Mouse (Mus musculus): Measurements from ENCODE around the gene Slc8a1.

Gene Slc8a1

DNA sequence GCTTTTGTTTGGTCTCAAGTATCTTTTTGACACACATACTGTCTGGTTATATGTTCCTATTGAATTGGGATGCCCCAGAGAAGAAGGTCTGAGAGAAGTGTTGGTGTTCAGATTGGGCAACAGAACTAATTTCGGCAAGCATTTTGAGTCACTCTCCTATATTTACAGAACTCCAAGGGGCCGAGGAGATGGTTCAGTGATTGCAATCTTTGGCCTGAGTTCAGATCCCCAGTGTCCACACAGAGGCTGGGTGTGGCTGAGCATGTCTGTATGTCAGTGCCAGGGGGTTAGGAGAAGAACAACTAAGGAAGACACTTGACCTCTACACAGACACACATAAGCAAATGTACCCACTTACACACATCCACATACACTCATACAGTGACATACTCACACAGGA lies 369.7 kb downstream of the Slc8a1 start:
- DNase-seq (ENCODE audit: low read depth, low spot score): no peak

DNA sequence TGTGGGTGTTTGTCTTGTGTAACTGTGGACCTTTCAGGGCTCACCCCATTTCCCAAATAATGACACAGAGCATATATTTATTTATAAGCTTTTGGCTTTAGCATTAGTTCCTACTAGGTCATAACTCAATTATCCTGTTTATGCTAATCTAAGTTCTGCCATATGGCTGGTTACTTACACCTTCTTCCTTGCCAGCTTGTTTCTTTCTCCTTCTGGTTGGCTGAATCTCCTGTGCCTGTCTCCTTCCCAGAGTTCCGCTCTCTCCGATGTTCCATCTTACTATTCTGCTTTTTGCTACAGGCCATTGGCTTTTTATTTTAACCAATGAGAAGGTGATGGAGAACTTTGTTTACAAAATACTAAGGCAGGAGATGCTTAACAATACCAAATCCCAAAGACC lies 374.8 kb downstream of the Slc8a1 start:
- no peak for DNase-seq (ENCODE audit: low read depth, low spot score)

DNA sequence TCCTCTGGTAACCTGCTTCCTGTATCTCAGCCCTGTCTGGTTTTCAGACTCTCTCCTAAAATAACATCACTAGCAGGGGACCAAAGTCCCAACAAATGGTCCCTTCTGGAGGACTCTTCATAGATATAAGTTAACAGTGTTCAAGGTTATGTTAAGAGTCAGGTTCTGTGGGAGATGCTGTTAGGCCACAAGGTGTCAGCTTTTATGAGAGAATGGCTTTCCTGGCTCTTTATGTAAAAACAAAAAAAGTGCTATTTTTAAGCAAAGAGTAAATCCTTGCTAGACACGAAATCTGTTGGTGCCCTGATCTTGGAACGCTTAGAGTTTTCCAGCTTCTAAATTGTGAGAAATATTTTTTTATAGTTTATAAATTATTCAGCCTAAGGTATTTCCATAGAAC lies 377.6 kb downstream of the Slc8a1 start:
- DNase-seq (ENCODE audit: low read depth, low spot score): no peak

DNA sequence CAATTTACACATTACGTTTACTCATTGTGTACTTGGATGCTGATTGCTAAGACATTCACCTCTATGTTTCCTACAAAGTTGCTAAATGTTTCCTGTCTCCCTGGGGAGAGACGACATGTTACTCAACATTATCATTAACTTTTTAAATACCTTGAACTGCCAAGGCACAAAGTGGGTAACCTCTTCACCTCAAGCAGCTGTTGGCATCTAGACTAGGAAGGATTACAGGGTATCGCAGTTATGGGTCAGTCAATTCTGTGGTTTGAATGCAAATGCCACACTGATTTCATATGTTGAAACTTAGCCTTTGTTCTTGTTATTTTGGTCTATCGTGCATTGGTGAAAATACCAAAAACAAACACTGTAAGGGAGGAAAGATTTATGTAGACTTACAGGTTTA lies 378.1 kb downstream of the Slc8a1 start:
- DNase-seq (ENCODE audit: low read depth, low spot score): no peak

DNA sequence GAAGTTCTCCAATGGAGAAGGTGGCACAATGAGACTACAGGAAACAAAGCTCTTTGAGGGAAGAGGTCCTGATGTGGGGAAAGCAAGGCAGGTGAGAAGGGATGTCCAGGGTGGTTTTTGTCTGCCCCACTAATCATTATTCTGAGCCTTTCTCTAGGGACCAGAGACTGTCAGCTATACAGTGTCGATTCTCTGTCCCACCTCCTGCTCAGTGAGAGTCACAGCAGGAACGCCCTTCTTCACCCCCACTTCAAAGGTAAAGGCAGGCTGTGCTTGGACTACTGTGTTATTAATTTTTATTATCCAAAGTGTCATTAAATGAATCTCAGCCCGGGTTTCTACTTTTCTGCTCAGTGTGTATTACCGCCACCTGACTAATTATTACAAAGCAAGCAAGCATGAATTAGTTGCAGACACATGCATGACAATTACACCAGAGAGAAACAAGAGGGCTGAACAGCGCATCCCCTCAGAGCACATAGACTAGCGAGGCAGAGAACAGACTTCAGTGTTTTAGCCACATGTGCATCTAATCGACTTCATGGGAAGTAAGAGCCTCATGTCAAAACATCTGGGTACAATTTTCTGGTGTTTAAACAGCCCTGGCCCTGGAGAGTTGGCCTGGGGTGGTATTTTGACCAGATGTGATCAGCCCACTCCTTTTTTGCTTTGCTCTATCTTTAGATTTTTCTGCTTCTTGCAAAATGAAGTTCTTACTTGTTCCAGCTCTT lies 402.0 kb downstream of the Slc8a1 start:
- DNase-seq (ENCODE audit: low read depth, low spot score): no peak

DNA sequence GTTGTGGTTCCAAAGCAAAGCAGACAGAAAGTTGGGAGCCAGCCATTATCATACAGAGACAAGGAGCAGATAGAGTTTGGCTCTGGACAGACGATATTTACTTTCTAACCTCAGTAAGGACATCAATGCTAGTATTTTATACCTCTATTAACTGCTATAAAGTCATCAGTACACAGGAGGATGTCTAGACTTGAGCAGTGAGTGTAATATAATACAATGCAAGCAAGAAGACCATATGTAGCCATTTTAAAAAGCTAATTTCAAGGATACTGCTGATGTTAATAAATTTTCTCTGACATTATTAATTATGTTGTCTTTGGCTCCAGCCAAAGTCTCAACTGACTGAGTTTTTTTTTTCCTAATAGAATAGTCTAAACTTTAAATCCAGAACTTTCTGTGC lies 402.7 kb downstream of the Slc8a1 start:
- DNase-seq (ENCODE audit: low read depth, low spot score): no peak
